Mouse (Mus musculus) midbrain, embryonic 12.5 days (tissue): ENCODE data around the gene Dnaaf1. TPM values are rescaled to one million over a fixed set of nuclear protein-coding genes. Genes with fewer than 3 reads are reported as not detected.
A peak's percentile ranks its signal among the peaks of the same experiment; 100 is the strongest.

Experiments
- ATAC-seq: fragments of 200-750 bp; cut with Nextera tagmentation; 2 replicates; pipeline ENCODE4 v1.8.0; 2017; ENCODE audit warnings: low read depth, moderate TSS enrichment, moderate library complexity; ENCODE audit not compliant: low FRiP score
- H3K27ac ChIP-seq: fragments of 300-500 bp; sonication (generic); replicated peaks from 2 replicates; pipeline ENCODE4 v1.5.1; 2016; ENCODE audit warnings: mild to moderate bottlenecking
- H3K27me3 ChIP-seq: fragments of 300-500 bp; sonication (generic); 2 replicates; pipeline ENCODE4 v1.6.1; 2016; ENCODE audit warnings: mild to moderate bottlenecking
- H3K36me3 ChIP-seq: fragments of 300-500 bp; sonication (generic); 2 replicates; pipeline ENCODE4 v1.6.1; 2016
- H3K4me1 ChIP-seq: fragments of 300-500 bp; sonication (generic); 2 replicates; pipeline ENCODE4 v1.6.1; 2016
- H3K4me2 ChIP-seq: fragments of 300-500 bp; sonication (generic); replicated peaks from 2 replicates; pipeline ENCODE4 v1.6.1; 2016; ENCODE audit warnings: mild to moderate bottlenecking, moderate library complexity
- H3K4me3 ChIP-seq: fragments of 300-500 bp; sonication (generic); 2 replicates; pipeline ENCODE4 v1.5.1; 2016; ENCODE audit warnings: mild to moderate bottlenecking
- H3K9ac ChIP-seq: fragments of 300-500 bp; sonication (generic); replicated peaks from 2 replicates; pipeline ENCODE4 v1.6.1; 2016; ENCODE audit warnings: mild to moderate bottlenecking, moderate library complexity
- H3K9me3 ChIP-seq: fragments of 300-500 bp; sonication (generic); 2 replicates; pipeline ENCODE4 v1.6.1; 2016; ENCODE audit warnings: mild to moderate bottlenecking
- WGBS: fragments of 180-500 bp; shearing (Covaris S2); methylation state at CpG from one replicate; pipeline ENCODE4 v1.1.7; 2016; 5-methylcytosine and 5-hydroxymethylcytosine counted together
- polyA plus RNA-seq: library from polyadenylated mRNA; unstranded; fragments of >200 nt; fragmentation: Nextera tagmentation; extraction: Ambion mirVana; gene quantifications from 2 replicates; pipeline ENCODE4 v1.2.1, GENCODE M21; 2016

Dnaaf1 gene
- 0.14 and 0.17 TPM in 2 replicates for polyA plus RNA-seq

- Histone ChIP-seq H3K4me1 (peaks cover 20% of the 10 kb centered on the region), H3K9me3 (no peaks in the 10 kb centered on the region), H3K27ac (peak within 1 kb of the TSS; percentile 75), H3K36me3 (no peaks in the 10 kb centered on the region), H3K4me2 (peak within 1 kb of the TSS; percentile 93), H3K27me3 (peaks cover 35% of the 10 kb centered on the region), H3K9ac (peak within 1 kb of the TSS; percentile 78), H3K4me3 (peak within 1 kb of the TSS; percentile 86)
- WGBS: under 1% methylated on average over 73 of the region's 97 CpGs
- peak; percentile 92 for ATAC-seq
Measured at GRCm38 (mm10) chr8:119574437-119575365, at the start of gene Dnaaf1, which contains the start of gene Hsdl1. Dnaaf1 (plus strand) TSS chr8:119575235. Hsdl1 (minus strand) TSS chr8:119575183.

DNA sequence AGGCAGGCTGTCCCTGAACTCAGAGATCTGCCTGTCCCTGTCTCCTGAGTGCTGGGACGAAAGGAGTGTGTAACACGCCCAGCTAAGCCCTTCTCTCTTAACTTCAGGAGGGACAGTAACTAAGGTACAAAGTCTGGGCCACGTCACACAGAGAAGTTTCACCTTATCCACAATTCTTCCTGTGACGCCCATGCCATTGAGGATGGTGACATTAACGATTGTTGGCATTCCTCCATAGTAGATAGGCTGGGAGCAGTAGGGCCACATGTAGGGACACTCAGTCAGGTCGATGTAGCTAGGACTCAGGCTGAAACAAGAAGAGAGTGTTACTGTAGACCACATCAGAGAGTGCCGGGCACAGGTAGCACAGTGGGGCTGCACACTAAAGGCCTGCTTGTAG is 46.3 kb upstream of the Dnaaf1 start:
- WGBS: 94% methylated on average over 7 of the region's 7 CpGs
- H3K9me3 ChIP-seq: no peaks in the 10 kb centered on the region
- H3K4me2 ChIP-seq: no peak overlapping the region
- no peak overlapping the region for H3K4me3 ChIP-seq
- ATAC-seq: no peak
- H3K4me1 ChIP-seq: no peaks in the 10 kb centered on the region
- H3K27ac ChIP-seq: no peak overlapping the region
- no peak overlapping the region for H3K9ac ChIP-seq
- peaks cover 88% of the 10 kb centered on the region for H3K36me3 ChIP-seq
- H3K27me3 ChIP-seq: no peaks in the 10 kb centered on the region

GRCm38 (mm10) chr8:119530937-119531336 is 44.1 kb upstream of the Dnaaf1 start:
- no peaks in the 10 kb centered on the region for H3K9me3 ChIP-seq
- WGBS: 91% methylated on average over 6 of the region's 6 CpGs
- no peak overlapping the region for H3K9ac ChIP-seq
- H3K27ac ChIP-seq: no peak overlapping the region
- H3K36me3 ChIP-seq: peaks cover 78% of the 10 kb centered on the region
- no peaks in the 10 kb centered on the region for H3K27me3 ChIP-seq
- H3K4me3 ChIP-seq: no peak overlapping the region
- H3K4me1 ChIP-seq: peaks cover 7% of the 10 kb centered on the region; the same call in 1 of the 2 replicates
- ATAC-seq: no peak
- H3K4me2 ChIP-seq: no peak overlapping the region

DNA sequence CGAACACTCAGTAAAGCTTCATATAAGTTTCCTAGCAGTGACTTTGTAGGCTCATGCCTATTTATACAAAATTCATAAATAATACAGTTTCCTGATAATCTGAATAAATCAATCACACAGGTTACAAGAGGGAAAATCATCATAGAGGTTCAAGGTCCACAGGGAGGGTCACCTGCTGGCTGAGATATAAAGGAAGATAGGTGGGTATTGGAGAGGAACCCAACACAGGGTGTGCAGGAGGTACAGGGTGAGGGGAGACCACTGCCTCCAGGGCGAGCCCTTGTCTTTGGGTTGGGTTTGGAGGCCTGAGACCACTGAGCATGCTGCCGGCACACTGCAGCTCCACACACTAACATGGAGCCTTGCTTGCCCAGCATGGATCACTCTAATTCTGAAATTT is 43.6 kb upstream of the Dnaaf1 start:
- peaks cover 7% of the 10 kb centered on the region; the same call in 1 of the 2 replicates for H3K4me1 ChIP-seq
- 93% methylated on average over 3 of the region's 3 CpGs for whole genome bisulfite sequencing
- H3K27ac ChIP-seq: no peak overlapping the region
- no peak overlapping the region for H3K9ac ChIP-seq
- peaks cover 83% of the 10 kb centered on the region for H3K36me3 ChIP-seq
- no peaks in the 10 kb centered on the region for H3K9me3 ChIP-seq
- no peak overlapping the region for H3K4me3 ChIP-seq
- ATAC-seq: no peak
- H3K4me2 ChIP-seq: no peak overlapping the region
- no peaks in the 10 kb centered on the region for H3K27me3 ChIP-seq

DNA sequence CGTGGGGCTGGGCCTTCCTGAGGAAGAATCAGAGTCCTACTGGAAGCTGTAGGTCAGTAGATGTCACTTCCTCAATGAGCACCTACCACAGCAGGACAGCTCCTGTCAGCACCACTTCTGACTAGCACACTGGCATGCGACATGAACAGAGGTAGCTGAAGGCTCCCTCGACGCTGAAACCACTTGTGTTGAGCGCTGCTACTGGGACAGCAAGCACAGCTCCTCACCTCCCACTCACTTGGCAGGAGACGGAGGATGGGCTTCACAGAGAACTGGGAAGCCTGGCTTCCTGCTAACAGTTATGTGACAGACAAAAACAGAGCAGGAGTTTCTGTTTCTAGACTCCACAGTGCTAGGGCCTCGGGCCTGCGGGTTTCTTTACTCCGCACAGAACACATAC is 43.1 kb upstream of the Dnaaf1 start:
- Histone ChIP-seq H3K4me3 (no peak overlapping the region), H3K9me3 (no peaks in the 10 kb centered on the region), H3K4me2 (no peak overlapping the region), H3K27ac (no peak overlapping the region), H3K4me1 (peaks cover 7% of the 10 kb centered on the region; the same call in 1 of the 2 replicates), H3K27me3 (no peaks in the 10 kb centered on the region), H3K36me3 (peaks cover 86% of the 10 kb centered on the region), H3K9ac (no peak overlapping the region)
- no peak for ATAC-seq
- 92% methylated on average over 9 of the region's 9 CpGs for WGBS

DNA sequence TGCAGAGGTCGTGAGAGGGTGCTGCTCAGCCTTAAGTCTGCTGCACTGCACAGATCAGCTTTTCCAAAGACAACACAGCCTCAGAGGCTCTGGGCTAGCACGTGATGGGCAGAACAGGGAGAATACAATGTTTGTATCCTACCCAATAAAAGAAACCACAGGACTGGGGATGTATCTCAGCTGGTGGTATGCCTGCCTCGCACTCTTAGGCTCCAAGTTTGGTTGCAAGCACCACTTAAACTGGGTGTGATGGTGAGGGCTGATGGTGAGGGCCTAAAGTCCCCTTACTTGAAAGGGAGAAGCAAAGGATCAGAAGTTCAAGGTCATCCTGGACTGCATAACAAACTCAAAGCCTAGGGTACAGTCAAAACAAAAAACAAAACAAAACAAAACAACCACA is 30.4 kb upstream of the Dnaaf1 start:
- Histone ChIP-seq H3K9ac (no peak overlapping the region), H3K9me3 (no peaks in the 10 kb centered on the region)

DNA sequence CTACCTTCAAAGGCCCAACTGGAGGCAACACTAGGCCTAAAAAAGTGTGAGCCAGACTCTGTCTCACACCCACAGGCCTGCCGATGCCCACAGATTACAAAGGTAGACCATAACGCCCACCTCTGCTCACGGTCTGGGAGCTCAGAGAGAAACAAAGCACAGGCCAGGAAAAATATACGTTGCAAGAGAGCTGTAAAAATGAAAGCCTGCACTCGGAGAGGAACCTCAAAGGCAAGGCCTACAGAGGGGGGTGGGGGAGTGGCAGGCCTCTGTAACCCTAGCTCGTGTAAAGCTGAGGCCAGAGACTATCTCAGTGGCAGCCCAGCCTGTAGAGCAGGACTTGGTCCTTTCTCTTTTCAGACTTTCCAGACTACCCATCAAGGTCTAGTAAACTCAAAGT is 29.9 kb upstream of the Dnaaf1 start:
- 86% methylated on average over 6 of the region's 6 CpGs for WGBS
- Histone ChIP-seq H3K4me3 (no peak overlapping the region), H3K36me3 (peaks cover 69% of the 10 kb centered on the region), H3K4me1 (no peaks in the 10 kb centered on the region; the same call in 1 of the 2 replicates), H3K27me3 (no peaks in the 10 kb centered on the region), H3K9me3 (no peaks in the 10 kb centered on the region), H3K27ac (no peak overlapping the region), H3K9ac (no peak overlapping the region), H3K4me2 (no peak overlapping the region)
- no peak for ATAC-seq

More for the DNA sequence above, 30.4 kb upstream of the Dnaaf1 start:
- no peak overlapping the region for H3K4me2 ChIP-seq
- peaks cover 74% of the 10 kb centered on the region for H3K36me3 ChIP-seq
- WGBS: 89% methylated on average over 3 of the region's 3 CpGs
- no peak overlapping the region for H3K27ac ChIP-seq
- no peaks in the 10 kb centered on the region; the same call in 1 of the 2 replicates for H3K4me1 ChIP-seq
- ATAC-seq: no peak
- H3K27me3 ChIP-seq: no peaks in the 10 kb centered on the region
- no peak overlapping the region for H3K4me3 ChIP-seq

GRCm38 (mm10) chr8:119545791-119546190 is 29.2 kb upstream of the Dnaaf1 start:
- Histone ChIP-seq H3K36me3 (peaks cover 62% of the 10 kb centered on the region), H3K4me2 (no peak overlapping the region), H3K9ac (no peak overlapping the region), H3K4me3 (no peak overlapping the region), H3K27ac (no peak overlapping the region), H3K27me3 (no peaks in the 10 kb centered on the region), H3K4me1 (no peaks in the 10 kb centered on the region; the same call in 1 of the 2 replicates), H3K9me3 (no peaks in the 10 kb centered on the region)
- WGBS: 95% methylated on average over 6 of the region's 6 CpGs
- ATAC-seq: no peak

DNA sequence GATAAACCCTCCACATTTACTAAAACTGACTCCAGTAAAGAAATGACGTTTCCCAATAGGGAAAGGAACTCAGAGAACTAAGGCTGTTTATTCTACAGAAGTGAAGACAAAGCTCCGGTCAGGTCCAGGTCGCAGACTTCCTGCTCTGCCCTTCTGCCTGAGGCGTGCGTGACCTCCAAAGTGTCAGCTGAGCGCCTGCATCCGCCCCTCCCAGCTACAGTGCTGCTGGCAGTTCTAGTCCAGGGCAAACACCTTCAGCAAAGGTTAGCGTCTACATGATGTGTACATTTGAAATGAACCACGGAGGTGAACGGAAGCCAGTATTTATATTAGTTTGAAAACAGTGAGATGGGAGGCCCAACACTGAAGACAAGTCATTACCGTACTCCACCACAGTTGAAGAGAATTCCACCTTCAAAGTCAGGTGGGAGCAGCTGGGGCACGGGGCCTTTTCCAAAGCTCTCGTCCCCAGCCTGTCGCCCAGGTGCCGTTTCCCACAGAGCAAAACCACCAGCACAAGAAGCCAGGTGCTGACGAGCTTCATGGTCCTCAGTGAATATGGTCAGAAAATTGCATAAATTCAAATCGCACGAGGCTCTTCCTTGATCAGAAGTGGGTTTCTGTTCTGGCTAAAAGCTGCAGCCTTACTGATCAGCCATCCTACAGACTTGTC is 27.9 kb upstream of the Dnaaf1 start:
- WGBS: 93% methylated on average over 18 of the region's 18 CpGs

DNA sequence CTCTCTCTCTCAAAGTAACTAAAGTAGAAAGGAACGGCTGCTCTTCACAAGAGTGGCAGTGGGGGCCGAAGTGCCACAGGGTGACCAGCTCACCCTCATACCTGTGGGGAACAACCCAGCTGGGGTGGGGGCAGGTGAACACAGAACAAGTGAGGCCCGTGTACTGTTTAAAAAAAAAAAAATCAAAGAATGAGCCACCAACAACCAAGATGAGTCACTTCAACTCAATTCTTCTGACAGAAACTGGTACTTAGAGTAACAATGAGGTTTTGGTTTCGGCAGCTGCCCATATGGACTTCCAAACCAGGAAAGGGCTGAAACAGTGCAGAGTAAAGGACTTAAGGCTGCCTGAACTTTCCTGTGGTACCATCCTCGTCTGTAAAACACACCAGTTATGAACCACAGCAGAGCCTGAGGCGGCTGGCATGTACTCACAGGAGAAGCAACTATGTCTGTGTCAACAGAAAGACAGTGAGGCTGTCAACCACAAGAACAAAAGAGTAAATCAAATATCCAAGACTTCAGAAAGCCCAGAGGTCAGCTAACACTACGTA is 26.4 kb upstream of the Dnaaf1 start:
- Histone ChIP-seq H3K9me3 (no peaks in the 10 kb centered on the region), H3K27me3 (no peaks in the 10 kb centered on the region), H3K9ac (no peak overlapping the region), H3K36me3 (peaks cover 37% of the 10 kb centered on the region), H3K4me1 (no peaks in the 10 kb centered on the region; the same call in 1 of the 2 replicates), H3K4me2 (no peak overlapping the region), H3K27ac (no peak overlapping the region), H3K4me3 (no peak overlapping the region)
- ATAC-seq: no peak
- 83% methylated on average over 7 of the region's 7 CpGs for whole genome bisulfite sequencing

More for the DNA sequence above, 27.9 kb upstream of the Dnaaf1 start:
- no peak overlapping the region for H3K4me3 ChIP-seq
- H3K27me3 ChIP-seq: no peaks in the 10 kb centered on the region
- no peak for ATAC-seq
- H3K4me2 ChIP-seq: no peak overlapping the region
- H3K4me1 ChIP-seq: no peaks in the 10 kb centered on the region; the same call in 1 of the 2 replicates
- H3K9me3 ChIP-seq: no peaks in the 10 kb centered on the region
- peaks cover 49% of the 10 kb centered on the region for H3K36me3 ChIP-seq
- no peak overlapping the region for H3K27ac ChIP-seq
- H3K9ac ChIP-seq: no peak overlapping the region

- WGBS: 56% methylated on average over 2 of the region's 2 CpGs
- peaks cover 19% of the 10 kb centered on the region for H3K4me1 ChIP-seq
- no peaks in the 10 kb centered on the region for H3K9me3 ChIP-seq
- H3K27ac ChIP-seq: no peak overlapping the region
- ATAC-seq: no peak
- H3K36me3 ChIP-seq: no peaks in the 10 kb centered on the region
- H3K9ac ChIP-seq: no peak overlapping the region
- H3K4me3 ChIP-seq: no peak overlapping the region
- H3K4me2 ChIP-seq: no peak overlapping the region
- H3K27me3 ChIP-seq: no peaks in the 10 kb centered on the region
Measured at GRCm38 (mm10) chr8:119552967-119553366, 22.1 kb upstream of the Dnaaf1 start.

GRCm38 (mm10) chr8:119555861-119556260 is 19.2 kb upstream of the Dnaaf1 start:
- ATAC-seq: no peak
- Histone ChIP-seq H3K4me1 (peaks cover 21% of the 10 kb centered on the region), H3K27ac (no peak overlapping the region), H3K27me3 (no peaks in the 10 kb centered on the region), H3K4me3 (no peak overlapping the region), H3K9ac (no peak overlapping the region), H3K36me3 (no peaks in the 10 kb centered on the region; the same call in 1 of the 2 replicates), H3K4me2 (no peak overlapping the region), H3K9me3 (no peaks in the 10 kb centered on the region)
- WGBS: 91% methylated on average over 6 of the region's 6 CpGs
